Mouse (Mus musculus) embryonic fibroblast, embryonic 13.5 days (primary cell): ENCODE results near the gene Top3a.

Source experiments
- CTCF ChIP-seq: IDR thresholded peaks from 2 replicates; pipeline ENCODE4 v1.5.1; 2011; ENCODE audit warnings: mild to moderate bottlenecking, control low read depth, low read length, moderate library complexity, borderline replicate concordance; ENCODE audit not compliant: insufficient read depth
- POLR2A ChIP-seq: IDR thresholded peaks from 2 replicates; pipeline ENCODE4 v1.6.1; 2011; ENCODE audit warnings: low read depth, mild to moderate bottlenecking, control low read depth, low read length, moderate library complexity

DNA sequence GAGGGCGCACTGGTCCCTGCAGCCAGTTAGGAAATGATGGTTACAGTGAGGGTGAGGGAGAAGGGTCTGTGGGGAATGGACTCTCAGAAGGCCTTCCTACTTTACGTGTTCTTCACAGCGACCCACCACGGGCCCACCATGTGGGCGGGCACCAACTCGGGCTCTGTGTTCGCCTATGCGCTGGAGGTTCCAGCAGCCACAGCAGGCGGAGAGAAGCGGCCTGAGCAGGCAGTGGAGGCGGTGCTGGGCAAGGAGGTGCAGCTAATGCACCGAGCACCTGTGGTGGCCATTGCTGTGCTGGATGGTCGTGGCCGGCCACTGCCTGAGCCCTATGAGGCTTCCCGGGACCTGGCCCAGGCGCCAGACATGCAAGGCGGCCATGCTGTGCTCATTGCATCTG is 65.9 kb downstream of the Top3a start:
- no peak for TF ChIP-seq CTCF
- TF ChIP-seq POLR2A, result no peak
